Mouse (Mus musculus) forebrain, embryonic 16.5 days (tissue): ENCODE data around the gene Lama5. TPM values are rescaled to one million over a fixed set of nuclear protein-coding genes. Genes with fewer than 3 reads are reported as not detected.

Experiments used
- ATAC-seq: fragments of 200-750 bp; cut with Nextera tagmentation; 2 replicates; pipeline ENCODE4 v1.8.0; 2017; ENCODE audit warnings: mild to moderate bottlenecking, moderate library complexity
- H3K27ac ChIP-seq: fragments of 300-500 bp; sonication (generic); 2 replicates; pipeline ENCODE4 v1.5.1; 2014; ENCODE audit warnings: low read length, control low read depth
- H3K27me3 ChIP-seq: fragments of 300-500 bp; sonication (generic); replicated peaks from 2 replicates; pipeline ENCODE4 v1.6.1; 2014; ENCODE audit warnings: low read length; ENCODE audit not compliant: control insufficient read depth, insufficient read depth
- H3K36me3 ChIP-seq: fragments of 300-500 bp; sonication (generic); 2 replicates; pipeline ENCODE4 v1.6.1; 2014; ENCODE audit not compliant: control insufficient read depth, insufficient read depth
- H3K4me1 ChIP-seq: fragments of 300-500 bp; sonication (generic); replicated peaks from 2 replicates; pipeline ENCODE4 v1.6.1; 2014; ENCODE audit warnings: low read length; ENCODE audit not compliant: control insufficient read depth, insufficient read depth
- H3K4me2 ChIP-seq: fragments of 300-500 bp; sonication (generic); 2 replicates; pipeline ENCODE4 v1.6.1; 2014; ENCODE audit warnings: mild to moderate bottlenecking, low read length, control low read depth
- H3K4me3 ChIP-seq: fragments of 300-500 bp; sonication (generic); replicated peaks from 2 replicates; pipeline ENCODE4 v1.5.1; 2014; ENCODE audit warnings: mild to moderate bottlenecking, low read length, control low read depth
- H3K9ac ChIP-seq: fragments of 300-500 bp; sonication (generic); replicated peaks from 2 replicates; pipeline ENCODE4 v1.6.1; 2014; ENCODE audit warnings: low read depth, low read length, control low read depth
- H3K9me3 ChIP-seq: fragments of 300-500 bp; sonication (generic); 2 replicates; pipeline ENCODE4 v1.6.1; 2016; ENCODE audit warnings: low read length; ENCODE audit not compliant: control insufficient read depth
- WGBS: fragments of 180-500 bp; shearing (Covaris S2); extraction: QIAGEN DNeasy Blood & Tissue Kit; methylation state at CpG from one replicate; pipeline ENCODE4 v1.1.7; 2014; 5-methylcytosine and 5-hydroxymethylcytosine counted together
- polyA plus RNA-seq: library from polyadenylated mRNA; unstranded; fragments of >200 nt; fragmentation: Nextera tagmentation; extraction: Ambion mirVana; gene quantifications from 2 replicates; pipeline ENCODE4 v1.2.1, GENCODE M21; 2015

The Lama5 gene
- polyA plus RNA-seq, 1 experiment from 2014 or later = 3.2 TPM

GRCm38 (mm10) chr2:180197323-180198037 lies 28.2 kb downstream of the Lama5 start:
- Histone ChIP-seq H3K9ac (no peak overlapping the region), H3K4me1 (peaks cover 6% of the 10 kb centered on the region), H3K9me3 (no peaks in the 10 kb centered on the region), H3K27ac (no peak overlapping the region), H3K4me2 (no peak overlapping the region), H3K4me3 (no peak overlapping the region), H3K27me3 (no peaks in the 10 kb centered on the region), H3K36me3 (no peaks in the 10 kb centered on the region)
- WGBS = 60% methylated on average over 10 of the region's 10 CpGs
- ATAC-seq = peak; percentile 61; the same call in 1 of the 2 replicates

GRCm38 (mm10) chr2:180196610-180197322 lies 28.9 kb downstream of the Lama5 start:
- H3K9me3 ChIP-seq = no peaks in the 10 kb centered on the region
- H3K4me2 ChIP-seq = no peak overlapping the region
- no peaks in the 10 kb centered on the region for H3K36me3 ChIP-seq
- no peak overlapping the region for H3K27ac ChIP-seq
- no peak for ATAC-seq
- 78% methylated on average over 12 of the region's 12 CpGs for WGBS
- no peaks in the 10 kb centered on the region for H3K27me3 ChIP-seq
- peaks cover 6% of the 10 kb centered on the region for H3K4me1 ChIP-seq
- no peak overlapping the region for H3K9ac ChIP-seq
- no peak overlapping the region for H3K4me3 ChIP-seq

- Histone ChIP-seq H3K9ac (no peak overlapping the region), H3K4me1 (no peaks in the 10 kb centered on the region), H3K36me3 (no peaks in the 10 kb centered on the region), H3K27ac (no peak overlapping the region), H3K27me3 (no peaks in the 10 kb centered on the region), H3K4me3 (no peak overlapping the region), H3K9me3 (no peaks in the 10 kb centered on the region), H3K4me2 (no peak overlapping the region)
- 88% methylated on average over 11 of the region's 11 CpGs for WGBS
- 0 out of 2 replicates have a peak, but pooled peaks have one; percentile 36 for ATAC-seq
Measured at GRCm38 (mm10) chr2:180187362-180187761, 38.3 kb downstream of the Lama5 start.

GRCm38 (mm10) chr2:180185686-180186085 lies 40.0 kb downstream of the Lama5 start:
- Histone ChIP-seq H3K9ac (no peak overlapping the region), H3K4me1 (no peaks in the 10 kb centered on the region), H3K9me3 (no peaks in the 10 kb centered on the region), H3K36me3 (no peaks in the 10 kb centered on the region), H3K27me3 (no peaks in the 10 kb centered on the region), H3K27ac (no peak overlapping the region), H3K4me2 (no peak overlapping the region), H3K4me3 (no peak overlapping the region)
- WGBS = 94% methylated on average over 14 of the region's 14 CpGs
- no peak for ATAC-seq

GRCm38 (mm10) chr2:180184752-180185109 lies 40.9 kb downstream of the Lama5 start:
- H3K9me3 ChIP-seq = no peaks in the 10 kb centered on the region
- H3K9ac ChIP-seq = no peak overlapping the region
- H3K27me3 ChIP-seq = no peaks in the 10 kb centered on the region
- H3K4me3 ChIP-seq = no peak overlapping the region
- no peak for ATAC-seq
- H3K4me1 ChIP-seq = no peaks in the 10 kb centered on the region
- no peaks in the 10 kb centered on the region for H3K36me3 ChIP-seq
- no peak overlapping the region for H3K27ac ChIP-seq
- WGBS = 84% methylated on average over 6 of the region's 6 CpGs
- H3K4me2 ChIP-seq = no peak overlapping the region

- Histone ChIP-seq H3K4me2 (no peak overlapping the region), H3K4me3 (no peak overlapping the region), H3K36me3 (no peaks in the 10 kb centered on the region), H3K27me3 (no peaks in the 10 kb centered on the region), H3K9ac (no peak overlapping the region), H3K9me3 (no peaks in the 10 kb centered on the region), H3K4me1 (no peaks in the 10 kb centered on the region), H3K27ac (no peak overlapping the region)
- no peak for ATAC-seq
- 89% methylated on average over 24 of the region's 24 CpGs for WGBS
Measured at GRCm38 (mm10) chr2:180184011-180184751, 41.5 kb downstream of the Lama5 start.

GRCm38 (mm10) chr2:180181542-180181941 lies 44.1 kb downstream of the Lama5 start:
- no peaks in the 10 kb centered on the region for H3K4me1 ChIP-seq
- H3K27me3 ChIP-seq = no peaks in the 10 kb centered on the region
- WGBS = 85% methylated on average over 9 of the region's 9 CpGs
- no peak overlapping the region for H3K4me3 ChIP-seq
- H3K9ac ChIP-seq = no peak overlapping the region
- H3K4me2 ChIP-seq = no peak overlapping the region
- no peak overlapping the region for H3K27ac ChIP-seq
- ATAC-seq = no peak
- peaks cover 11% of the 10 kb centered on the region for H3K36me3 ChIP-seq
- H3K9me3 ChIP-seq = no peaks in the 10 kb centered on the region

- Histone ChIP-seq H3K4me2 (no peak overlapping the region), H3K36me3 (peaks cover 20% of the 10 kb centered on the region), H3K4me1 (peaks cover 18% of the 10 kb centered on the region), H3K27me3 (no peaks in the 10 kb centered on the region), H3K9ac (no peak overlapping the region), H3K4me3 (no peak overlapping the region), H3K27ac (no peak overlapping the region), H3K9me3 (no peaks in the 10 kb centered on the region)
- 92% methylated on average over 7 of the region's 7 CpGs for WGBS
- no peak for ATAC-seq
Measured at GRCm38 (mm10) chr2:180175725-180176124, 49.9 kb downstream of the Lama5 start.

- 96% methylated on average over 5 of the region's 5 CpGs for WGBS
- Histone ChIP-seq H3K4me2 (no peak overlapping the region), H3K27me3 (no peaks in the 10 kb centered on the region), H3K27ac (no peak overlapping the region), H3K9ac (no peak overlapping the region), H3K9me3 (no peaks in the 10 kb centered on the region), H3K4me3 (no peak overlapping the region), H3K36me3 (peaks cover 20% of the 10 kb centered on the region), H3K4me1 (peaks cover 19% of the 10 kb centered on the region)
- no peak for ATAC-seq
Measured at GRCm38 (mm10) chr2:180174121-180174520, 51.5 kb downstream of the Lama5 start.
